Mouse (Mus musculus): ENCODE measurements around the gene Fbxo41. TPM values are rescaled to one million over a fixed set of nuclear protein-coding genes. Genes with fewer than 3 reads are reported as not detected.

Gene Fbxo41
- polyA plus RNA-seq, 1 experiment from 2014 or later: 0.45 TPM

- no peaks in the 10 kb centered on the region for H3K4me1 ChIP-seq (replicated peaks; ENCODE audit: control insufficient read depth, insufficient read depth, low read length)
- H3K9ac ChIP-seq (ENCODE audit: low read length): peak within 1 kb of the TSS; percentile 84
- H3K27ac ChIP-seq (ENCODE audit: low read depth): 0 out of 2 replicates have a peak within 1 kb of the TSS, but pooled peaks have one; percentile 33
- WGBS: under 1% methylated on average over 39 of the region's 39 CpGs
- DNase-seq (ENCODE audit: low spot score) (peak; percentile 94), ATAC-seq (replicated peaks; ENCODE audit: low FRiP score, low TSS enrichment, low read depth) (peak; percentile 87)
- H3K4me3 ChIP-seq (ENCODE audit: low read depth, low read length): peak within 1 kb of the TSS; percentile 96
- H3K27me3 ChIP-seq (replicated peaks; ENCODE audit: control insufficient read depth, insufficient read depth, low read length): no peaks in the 10 kb centered on the region
- H3K9me3 ChIP-seq (ENCODE audit: control insufficient read depth, low read length): no peaks in the 10 kb centered on the region
- H3K4me2 ChIP-seq (ENCODE audit: low read length): peak within 1 kb of the TSS; percentile 86
- no peaks in the 10 kb centered on the region for H3K36me3 ChIP-seq (ENCODE audit: control insufficient read depth, insufficient read depth, low read length)
Observed at GRCm38 (mm10) chr6:85431842-85432431, 70.9 kb downstream of the Fbxo41 start, which contains the start of gene Smyd5. Smyd5 (plus strand) TSS chr6:85431989.

GRCm38 (mm10) chr6:85431274-85431841 is 71.4 kb downstream of the Fbxo41 start:
- ATAC-seq (replicated peaks; ENCODE audit: low FRiP score, low TSS enrichment, low read depth) (peak; percentile 64), DNase-seq (ENCODE audit: low spot score) (peak; percentile 54)
- H3K36me3 ChIP-seq (ENCODE audit: control insufficient read depth, insufficient read depth, low read length): no peaks in the 10 kb centered on the region
- peak overlapping the region; percentile 84 for H3K9ac ChIP-seq (ENCODE audit: low read length)
- no peaks in the 10 kb centered on the region for H3K9me3 ChIP-seq (ENCODE audit: control insufficient read depth, low read length)
- peak overlapping the region; percentile 96 for H3K4me3 ChIP-seq (ENCODE audit: low read depth, low read length)
- WGBS: 43% methylated on average over 8 of the region's 8 CpGs
- H3K4me1 ChIP-seq (replicated peaks; ENCODE audit: control insufficient read depth, insufficient read depth, low read length): no peaks in the 10 kb centered on the region
- H3K27ac ChIP-seq (ENCODE audit: low read depth): no peak overlapping the region
- peak overlapping the region; percentile 86 for H3K4me2 ChIP-seq (ENCODE audit: low read length)
- no peaks in the 10 kb centered on the region for H3K27me3 ChIP-seq (replicated peaks; ENCODE audit: control insufficient read depth, insufficient read depth, low read length)

- Histone ChIP-seq H3K9ac (ENCODE audit: low read length) (no peak within 1 kb of the TSS), H3K9me3 (ENCODE audit: control insufficient read depth, low read length) (no peaks in the 10 kb centered on the region), H3K27ac (ENCODE audit: low read depth) (no peak within 1 kb of the TSS), H3K4me2 (ENCODE audit: low read length) (no peak within 1 kb of the TSS), H3K4me3 (ENCODE audit: low read depth, low read length) (no peak within 1 kb of the TSS), H3K36me3 (ENCODE audit: control insufficient read depth, insufficient read depth, low read length) (no peaks in the 10 kb centered on the region), H3K4me1 (replicated peaks; ENCODE audit: control insufficient read depth, insufficient read depth, low read length) (no peaks in the 10 kb centered on the region), H3K27me3 (replicated peaks; ENCODE audit: control insufficient read depth, insufficient read depth, low read length) (0 out of 2 replicates have a peak, but pooled peaks cover 3% of the 10 kb centered on the region)
- DNase-seq (ENCODE audit: low spot score): peak; percentile 59
- WGBS: 12% methylated on average over 28 of the region's 28 CpGs
- no peak for ATAC-seq (replicated peaks; ENCODE audit: low FRiP score, low TSS enrichment, low read depth)
Observed at GRCm38 (mm10) chr6:85423836-85424379, 78.9 kb downstream of the Fbxo41 start, which contains the start of gene Noto. Noto (plus strand) TSS chr6:85423886.

Other genes starting within 250 kb of the Fbxo41 start
- gene Sfxn5, start 169.6 kb downstream of the Fbxo41 start, polyA plus RNA-seq (2014; fragmentation: Nextera tagmentation; extraction: Ambion mirVana): 6.3 and 8.3 TPM in 2 replicates
- 6.1 and 8.0 TPM in 2 replicates for gene Rab11fip5, start 128.4 kb downstream of the Fbxo41 start, polyA plus RNA-seq (2014; fragmentation: Nextera tagmentation; extraction: Ambion mirVana)
- gene Noto, start 79.1 kb downstream of the Fbxo41 start, polyA plus RNA-seq (2014; fragmentation: Nextera tagmentation; extraction: Ambion mirVana): not detected in 2 replicates
- gene Smyd5, start 71.0 kb downstream of the Fbxo41 start, polyA plus RNA-seq (2014; fragmentation: Nextera tagmentation; extraction: Ambion mirVana): 56.5 and 59.3 TPM in 2 replicates
- gene Cct7, start 51.5 kb downstream of the Fbxo41 start, polyA plus RNA-seq (2014; fragmentation: Nextera tagmentation; extraction: Ambion mirVana): 496 and 527 TPM in 2 replicates
- gene Pradc1, start 51.0 kb downstream of the Fbxo41 start, polyA plus RNA-seq (2014; fragmentation: Nextera tagmentation; extraction: Ambion mirVana): 26.7 and 27.7 TPM in 2 replicates
- not detected in 2 replicates for gene Egr4, start 10.6 kb upstream of the Fbxo41 start, polyA plus RNA-seq (2014; fragmentation: Nextera tagmentation; extraction: Ambion mirVana)
- gene Alms1, start 84.5 kb upstream of the Fbxo41 start, polyA plus RNA-seq (2014; fragmentation: Nextera tagmentation; extraction: Ambion mirVana): 6.0 and 6.5 TPM in 2 replicates
- not detected in 2 replicates for gene Nat8f7, start 210.2 kb upstream of the Fbxo41 start, polyA plus RNA-seq (2014; fragmentation: Nextera tagmentation; extraction: Ambion mirVana)